Mouse (Mus musculus) spleen, postnatal 0 days (tissue): ENCODE data around the gene Apc2. TPM values are rescaled to one million over a fixed set of nuclear protein-coding genes. Genes with fewer than 3 reads are reported as not detected.

Experiments used
- polyA plus RNA-seq: library from polyadenylated mRNA; unstranded; fragments of >200 nt; fragmentation: Nextera tagmentation; extraction: Ambion mirVana; gene quantifications from 2 replicates; pipeline ENCODE4 v1.2.1, GENCODE M21; 2015

The Apc2 gene
- polyA plus RNA-seq, result 0.12 and 0.13 TPM in 2 replicates

GRCm38 (mm10) chr10:80295618-80296425 is at the start of gene Apc2:
Apc2 (plus strand) TSS chr10:80295977.

GRCm38 (mm10) chr10:80248971-80249640 is 46.7 kb upstream of the Apc2 start, which contains the start of gene Ndufs7:
Ndufs7 (plus strand) TSS chr10:80249121.

GRCm38 (mm10) chr10:80260642-80261584 is 34.9 kb upstream of the Apc2 start, which contains the start of the genes Gamt and Dazap1:
Gamt (minus strand) TSS chr10:80261012.
Dazap1 (plus strand) TSS chr10:80261486.

GRCm38 (mm10) chr10:80292251-80293146 is 3.3 kb upstream of the Apc2 start, which contains the start of gene Rps15:
Rps15 (plus strand) TSS chr10:80292453.

GRCm38 (mm10) chr10:80320340-80320760 is 24.6 kb downstream of the Apc2 start, which contains the start of gene 2310011J03Rik:
2310011J03Rik (minus strand) TSS chr10:80320537.

GRCm38 (mm10) chr10:80329273-80330081 is 33.7 kb downstream of the Apc2 start, which contains the start of the genes Pcsk4 and Reep6:
Pcsk4 (minus strand) TSS chr10:80329498.
Reep6 (plus strand) TSS chr10:80329953.

GRCm38 (mm10) chr10:80348244-80348781 is 52.5 kb downstream of the Apc2 start, which contains the start of gene Adamtsl5:
Adamtsl5 (minus strand) TSS chr10:80348412.

GRCm38 (mm10) chr10:80356001-80356682 is 60.4 kb downstream of the Apc2 start, which contains the start of gene Plk5:
Plk5 (plus strand) TSS chr10:80356459.

Other genes starting within 250 kb of the Apc2 start
- 650 and 699 TPM in 2 replicates for gene Gpx4, start 248.8 kb upstream of the Apc2 start, polyA plus RNA-seq
- 15.9 and 16.2 TPM in 2 replicates for gene Sbno2, start 190.4 kb upstream of the Apc2 start, polyA plus RNA-seq
- gene Stk11, start 180.2 kb upstream of the Apc2 start, polyA plus RNA-seq, result 27.2 and 28.1 TPM in 2 replicates
- gene Atp5d, start 157.3 kb upstream of the Apc2 start, polyA plus RNA-seq, result 340 and 357 TPM in 2 replicates
- gene Cbarp, start 155.1 kb upstream of the Apc2 start, polyA plus RNA-seq, result 0.64 and 1.0 TPM in 2 replicates
- 6.4 and 8.1 TPM in 2 replicates for gene Midn, start 147.7 kb upstream of the Apc2 start, polyA plus RNA-seq
- 139 and 157 TPM in 2 replicates for gene Cirbp, start 130.0 kb upstream of the Apc2 start, polyA plus RNA-seq
- gene 1600002K03Rik, start 123.0 kb upstream of the Apc2 start, polyA plus RNA-seq, result 11.0 and 12.5 TPM in 2 replicates
- 2.0 and 3.0 TPM in 2 replicates for gene Efna2, start 116.5 kb upstream of the Apc2 start, polyA plus RNA-seq
- gene Mum1, start 69.5 kb upstream of the Apc2 start, polyA plus RNA-seq, result 34.1 and 39.0 TPM in 2 replicates
- 272 and 282 TPM in 2 replicates for gene Ndufs7, start 46.9 kb upstream of the Apc2 start, polyA plus RNA-seq
- gene Gamt, start 35.0 kb upstream of the Apc2 start, polyA plus RNA-seq, result 6.0 and 8.6 TPM in 2 replicates
- gene Dazap1, start 34.5 kb upstream of the Apc2 start, polyA plus RNA-seq, result 45.5 and 45.9 TPM in 2 replicates
- 877 and 915 TPM in 2 replicates for gene Rps15, start 3.5 kb upstream of the Apc2 start, polyA plus RNA-seq
- gene 2310011J03Rik, start 24.6 kb downstream of the Apc2 start, polyA plus RNA-seq, result 51.7 and 54.7 TPM in 2 replicates
- 5.2 and 5.4 TPM in 2 replicates for gene Pcsk4, start 33.5 kb downstream of the Apc2 start, polyA plus RNA-seq
- 5.7 and 6.7 TPM in 2 replicates for gene Reep6, start 34.0 kb downstream of the Apc2 start, polyA plus RNA-seq
- gene Adamtsl5, start 52.4 kb downstream of the Apc2 start, polyA plus RNA-seq, result 3.7 and 3.8 TPM in 2 replicates
- 0.12 TPM in 1 of 2 replicates, not detected in the other for gene Plk5, start 60.5 kb downstream of the Apc2 start, polyA plus RNA-seq
- 2.8 TPM in 2 replicates for gene Mex3d, start 91.7 kb downstream of the Apc2 start, polyA plus RNA-seq
- 57.4 and 67.9 TPM in 2 replicates for gene Mbd3, start 103.6 kb downstream of the Apc2 start, polyA plus RNA-seq
- 586 and 595 TPM in 2 replicates for gene Uqcr11, start 110.9 kb downstream of the Apc2 start, polyA plus RNA-seq
- gene Tcf3, start 137.7 kb downstream of the Apc2 start, polyA plus RNA-seq, result 82.3 and 82.6 TPM in 2 replicates
- gene Onecut3, start 198.9 kb downstream of the Apc2 start, polyA plus RNA-seq, result not detected in 2 replicates
- gene Atp8b3, start 243.1 kb downstream of the Apc2 start, polyA plus RNA-seq, result 0.12 and 0.22 TPM in 2 replicates